Mouse (Mus musculus) ES-Bruce4 (cell line): ENCODE results near the gene Enthd1.

Source experiments
- CTCF ChIP-seq: IDR thresholded peaks from one replicate; pipeline ENCODE4 v1.8.1; 2011; ENCODE audit warnings: low read depth, low read length
- EP300 ChIP-seq: IDR thresholded peaks from 2 replicates; pipeline ENCODE4 v1.6.1; 2011; ENCODE audit warnings: low read depth, low read length; ENCODE audit not compliant: insufficient read depth
- POLR2A ChIP-seq: IDR thresholded peaks from one replicate; pipeline ENCODE4 v1.8.1; 2011; ENCODE audit warnings: low read length; ENCODE audit not compliant: insufficient read depth

GRCm38 (mm10) chr15:80559534-80559933 lies 5.4 kb downstream of the Enthd1 start:
- TF ChIP-seq EP300 (no peak), POLR2A (no peak), CTCF (no peak)
